Mouse (Mus musculus) C2C12 (cell line): ENCODE results near the gene Slc41a3.

ENCODE experiments used
- CEBPB ChIP-seq: IDR thresholded peaks from one replicate; pipeline ENCODE4 v1.6.1; 2011; ENCODE audit warnings: low read depth, mild to moderate bottlenecking, control low read depth, moderate library complexity
- CTCF ChIP-seq: IDR thresholded peaks from one replicate; pipeline ENCODE4 v1.5.1; 2011; ENCODE audit not compliant: control insufficient read depth, insufficient read depth, insufficient read length
- MAX ChIP-seq: IDR thresholded peaks from one replicate; pipeline ENCODE4 v1.6.1; 2011; ENCODE audit warnings: mild to moderate bottlenecking, control low read depth
- MYOD1 ChIP-seq: IDR thresholded peaks from one replicate; pipeline ENCODE4 v1.6.1; 2011; ENCODE audit warnings: low read depth; ENCODE audit not compliant: control insufficient read depth, insufficient read length
- USF1 ChIP-seq: IDR thresholded peaks from one replicate; pipeline ENCODE4 v1.6.1; 2011; ENCODE audit warnings: low read depth, mild to moderate bottlenecking, control low read depth, moderate library complexity

DNA sequence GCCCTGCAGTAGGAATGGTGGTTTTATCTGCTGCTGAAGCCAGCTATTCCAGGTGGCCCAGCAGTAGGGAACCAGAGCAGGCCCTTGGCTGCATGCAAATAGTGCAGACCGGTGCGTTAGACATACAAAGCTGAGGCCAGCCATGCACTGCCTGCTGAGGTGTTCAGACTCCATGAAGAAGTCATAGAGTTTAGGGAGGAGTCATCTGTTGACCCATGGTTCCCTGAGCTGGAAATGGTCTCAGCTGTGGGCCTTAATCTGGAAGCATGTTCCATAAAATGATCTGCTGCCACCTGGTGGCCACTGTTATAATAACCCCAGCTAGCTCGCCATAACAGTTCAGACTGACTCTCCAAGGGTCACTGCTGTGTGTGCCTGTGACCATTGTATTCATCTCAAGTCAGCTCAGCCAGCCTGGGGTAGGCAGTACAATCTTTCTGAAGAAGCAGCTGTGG is 29.2 kb upstream of the Slc41a3 start:
- TF ChIP-seq CTCF (peak; percentile 29), USF1 (no peak), MAX (no peak), CEBPB (no peak), MYOD1 (no peak)
